Mouse (Mus musculus): ENCODE measurements around the gene Lta.
A peak's percentile ranks its signal among the peaks of the same experiment; 100 is the strongest.

Lta gene

DNA sequence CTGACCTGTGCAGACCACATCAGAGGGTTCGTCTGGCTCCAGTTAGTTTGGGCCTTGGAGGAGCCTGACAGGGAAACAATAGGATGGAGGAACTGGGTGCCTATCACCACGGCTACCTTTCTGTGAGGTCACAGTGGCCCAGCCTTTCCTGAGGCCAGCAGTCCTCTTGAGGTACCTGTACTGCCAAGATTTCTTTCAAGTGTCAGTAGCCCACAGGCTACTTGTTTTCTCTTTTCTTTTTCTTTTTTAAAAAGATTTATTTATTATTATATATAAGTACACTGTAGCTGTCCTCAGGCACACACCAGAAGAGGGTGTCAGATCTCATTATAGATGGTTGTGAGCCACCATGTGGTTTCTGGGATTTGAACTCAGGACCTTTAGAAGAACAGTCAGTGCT is 29.2 kb downstream of the Lta start, which contains the start of gene Aif1:
Gene Aif1 (minus strand): TSS at position 101 of the 400 bp plus-strand sequence.
- no peak for DNase-seq

DNA sequence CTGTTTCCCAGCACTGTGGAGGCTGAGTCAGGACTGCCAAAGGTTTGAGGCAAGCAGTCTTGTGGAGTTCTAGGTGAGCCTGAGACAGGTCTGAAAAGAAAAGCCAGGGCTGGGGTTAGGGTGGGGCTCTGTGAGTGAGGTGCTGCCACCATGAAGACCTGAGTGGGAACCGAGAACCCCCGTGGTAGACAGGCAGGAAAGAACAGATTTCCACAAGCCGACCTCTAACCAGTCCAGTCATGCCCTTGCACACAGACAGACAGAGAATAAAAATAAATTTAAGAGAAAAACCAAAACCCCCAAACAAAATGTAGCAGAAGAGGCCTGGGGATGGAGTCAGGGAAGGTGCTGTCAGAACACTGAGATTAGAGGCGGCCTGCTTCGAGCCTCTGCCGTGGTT is 29.8 kb downstream of the Lta start:
- no peak for DNase-seq

DNA sequence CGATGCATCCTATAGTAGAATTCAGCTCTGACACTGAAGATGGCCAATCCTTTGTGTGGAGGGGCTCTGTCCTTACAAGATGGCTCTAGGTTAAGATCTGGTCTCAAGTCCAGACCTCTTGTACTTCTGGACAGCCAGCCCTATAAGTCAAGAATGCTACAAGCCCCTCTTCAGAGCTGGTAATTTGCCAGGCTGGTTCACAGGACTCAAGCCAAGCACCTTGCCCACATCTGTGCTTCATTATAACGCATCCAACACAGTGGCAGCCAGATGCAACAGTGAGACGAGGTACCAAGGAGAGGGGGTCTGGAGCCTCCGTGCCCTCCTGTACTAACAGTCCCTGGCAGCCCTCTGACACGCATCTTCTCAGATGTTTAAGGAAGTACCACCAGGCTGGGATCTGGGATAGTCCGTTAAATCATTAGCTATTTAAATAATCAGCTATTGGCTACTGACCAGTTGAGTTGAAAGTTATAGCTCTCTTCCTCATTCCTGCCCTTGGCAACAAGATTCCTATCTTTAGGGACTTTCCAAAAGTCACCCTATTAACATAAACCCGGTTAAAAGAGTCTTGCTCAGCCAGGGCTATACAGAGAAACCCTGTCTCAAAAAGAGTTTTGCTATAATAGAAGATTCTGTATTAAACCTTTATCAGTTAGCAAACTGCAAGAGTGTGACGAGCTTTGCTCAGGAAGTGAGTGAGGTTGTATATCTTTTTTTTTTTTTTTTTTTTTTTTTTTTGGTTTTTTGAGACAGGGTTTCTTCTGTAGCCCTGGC is 30.8 kb downstream of the Lta start:
- no peak for DNase-seq

DNA sequence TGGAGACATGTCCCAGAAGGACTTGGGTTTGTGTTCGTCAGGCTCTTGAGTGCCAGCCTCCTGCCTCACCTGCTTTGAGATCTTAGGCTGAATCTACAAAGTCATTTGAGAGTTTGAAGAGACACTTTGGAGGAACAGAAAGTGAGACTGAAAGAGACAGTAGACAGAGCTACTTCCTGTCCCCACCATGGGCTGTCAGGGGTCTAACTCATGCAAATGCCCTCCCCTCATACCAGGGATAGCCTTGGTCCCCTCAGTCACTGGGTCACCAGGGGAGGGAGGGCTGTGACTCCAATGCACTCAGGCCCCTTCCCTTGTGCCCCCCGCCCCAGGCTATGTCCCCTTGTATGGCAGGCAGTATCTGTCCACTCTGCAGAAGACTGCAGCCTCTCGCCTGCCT is 31.8 kb downstream of the Lta start:
- peak; percentile 93 for DNase-seq

DNA sequence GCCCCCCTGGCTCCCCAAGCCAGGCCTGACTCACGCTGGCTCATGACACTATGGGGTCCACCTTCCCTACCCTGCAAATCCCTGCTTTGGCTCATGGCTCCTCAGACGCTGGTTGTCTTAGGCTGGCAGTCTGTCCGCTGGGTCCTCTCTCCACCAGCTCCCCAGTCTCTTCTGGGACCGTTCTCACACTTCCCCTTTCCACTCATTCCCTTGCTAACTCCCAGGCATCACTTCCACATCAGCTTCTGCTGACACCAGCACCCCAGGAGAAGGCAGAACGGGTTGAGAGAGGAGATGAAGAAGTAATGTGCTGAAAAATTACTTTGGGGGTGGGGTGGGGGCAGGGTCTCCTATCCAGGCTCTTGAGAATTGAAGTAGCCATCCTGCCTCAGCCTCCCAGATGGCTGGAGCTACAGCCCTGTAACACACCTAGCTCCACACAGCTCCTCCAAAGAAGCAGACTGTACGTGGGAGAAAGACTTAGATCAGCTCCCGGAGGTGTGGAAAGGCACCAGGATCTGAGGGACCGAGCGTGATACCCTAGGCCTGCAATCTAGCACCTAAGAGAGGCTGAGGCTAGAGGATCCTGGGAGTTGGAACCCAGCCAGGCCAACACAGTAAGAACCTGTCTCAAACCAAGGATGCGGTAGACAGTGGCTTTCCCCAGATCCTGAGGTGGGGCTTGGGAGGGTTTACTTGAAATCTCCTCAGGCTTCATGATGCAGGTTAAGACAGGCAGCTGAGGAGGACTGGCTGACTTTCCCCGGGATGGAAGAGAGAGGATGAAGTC is 32.5 kb downstream of the Lta start:
- DNase-seq = peak; percentile 96

DNA sequence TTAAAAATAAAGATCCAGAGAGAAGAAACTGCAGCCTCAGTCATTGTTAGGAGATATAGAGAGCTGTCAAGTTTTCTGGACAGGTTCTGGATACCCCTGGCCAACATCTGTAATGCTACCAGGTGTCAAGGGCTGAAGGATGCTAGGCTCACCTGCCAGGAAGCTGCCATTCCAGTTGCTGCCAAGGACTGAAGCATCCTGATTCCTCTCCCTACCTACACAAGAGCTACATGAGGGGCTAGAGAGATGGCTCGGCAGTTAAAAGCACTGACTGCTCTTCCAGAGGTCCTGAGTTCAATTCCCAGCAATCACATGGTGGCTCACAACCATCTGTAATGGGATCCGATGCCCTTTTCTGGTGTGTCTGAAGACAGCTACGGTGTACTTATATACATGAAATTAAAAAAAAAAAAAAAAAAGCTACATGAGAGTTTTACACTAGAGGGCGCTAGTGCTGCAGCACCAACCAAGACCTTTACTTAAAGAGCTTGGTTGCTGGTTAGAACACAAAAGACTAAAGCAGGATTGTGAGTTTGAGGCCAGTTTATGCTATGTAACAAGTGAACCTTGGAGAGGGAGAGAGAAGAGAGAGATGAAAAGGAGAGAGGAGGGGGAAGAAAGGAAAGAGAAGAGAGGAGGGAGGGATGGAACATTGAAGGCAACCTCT is 36.5 kb downstream of the Lta start:
- DNase-seq = peak; percentile 92

DNA sequence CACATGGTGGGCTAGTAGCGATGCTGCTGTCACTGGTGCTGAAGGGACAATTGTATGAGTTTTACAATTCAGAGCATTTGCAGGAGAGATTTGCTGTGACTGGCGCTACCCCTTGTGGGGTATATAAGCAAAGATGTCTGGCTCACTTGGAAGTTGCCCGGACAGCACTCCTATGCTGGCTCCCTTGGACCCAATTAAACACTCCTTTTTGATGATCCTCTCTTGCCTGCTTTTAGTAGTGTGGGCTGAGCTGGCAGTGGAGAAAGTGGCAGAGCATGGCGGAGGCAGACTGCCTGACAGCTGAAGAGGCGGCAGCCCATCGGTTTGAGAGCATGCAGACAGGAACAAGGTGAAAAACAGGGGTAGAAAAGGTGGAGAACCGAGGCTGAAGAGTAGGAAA is 37.4 kb downstream of the Lta start:
- DNase-seq = peak; percentile 89

DNA sequence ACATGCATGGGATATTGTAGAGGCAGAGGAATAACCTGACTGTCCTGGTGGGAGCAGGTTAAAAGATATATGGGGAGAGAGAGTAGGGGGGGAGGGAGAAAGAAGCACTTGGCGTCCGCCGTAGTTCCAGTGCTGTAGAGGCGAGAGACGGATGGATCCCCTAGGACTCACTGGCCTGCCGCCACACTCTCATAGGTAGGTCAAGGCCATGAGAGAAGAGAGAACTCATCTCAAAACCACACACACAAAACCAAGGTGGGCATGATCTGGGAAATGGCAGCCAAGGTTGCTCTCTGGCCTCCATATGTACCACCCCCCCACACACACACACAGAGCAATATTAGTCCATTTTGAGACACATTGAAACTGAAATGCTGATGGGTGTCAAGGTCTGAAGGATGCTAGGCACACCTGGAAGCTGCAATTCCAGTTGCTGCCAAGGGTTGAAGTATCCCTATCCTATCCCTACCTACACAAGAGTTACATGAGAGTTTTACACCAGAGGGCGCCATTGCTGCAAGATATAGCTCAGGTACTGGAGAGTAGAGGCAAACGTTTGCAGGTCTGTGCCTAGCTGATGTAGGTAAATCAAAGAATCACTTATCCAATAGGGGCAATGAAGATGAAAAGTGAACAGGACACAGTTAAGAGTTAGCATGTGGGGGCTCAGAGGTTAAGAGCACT is 38.7 kb downstream of the Lta start:
- peak; percentile 96 for DNase-seq

DNA sequence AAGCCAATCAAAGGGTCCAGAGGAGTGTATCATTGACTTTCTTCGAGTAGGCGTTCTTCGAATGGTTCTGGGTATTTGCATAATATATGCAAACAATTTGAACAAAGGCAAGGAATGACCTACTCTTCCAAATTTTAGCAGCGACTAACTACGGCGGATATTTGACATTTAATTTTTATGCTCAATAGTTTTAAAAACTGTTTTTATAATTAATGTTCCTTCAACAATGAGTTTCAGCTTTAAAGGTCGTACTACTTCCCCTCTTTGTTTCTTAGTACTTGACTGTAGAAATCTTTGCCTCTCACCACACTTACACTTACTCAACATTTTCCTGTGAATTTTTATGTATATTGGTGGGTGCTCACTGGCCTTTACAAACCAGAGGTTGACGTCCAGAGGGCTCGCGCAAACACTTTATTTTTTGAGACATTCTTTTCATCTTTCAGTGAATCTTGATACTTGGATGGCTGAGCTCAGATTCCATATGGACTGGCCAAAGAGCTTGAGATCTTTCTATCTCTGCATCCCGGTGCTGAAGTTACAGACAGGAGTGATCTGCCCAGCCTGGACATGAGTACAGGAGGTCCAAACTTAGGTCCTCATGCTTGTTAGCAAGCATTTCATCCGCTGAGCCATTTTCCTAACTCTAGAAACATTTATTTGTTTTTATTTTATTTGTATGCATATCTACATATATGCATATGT is 39.5 kb downstream of the Lta start:
- DNase-seq = no peak

DNA sequence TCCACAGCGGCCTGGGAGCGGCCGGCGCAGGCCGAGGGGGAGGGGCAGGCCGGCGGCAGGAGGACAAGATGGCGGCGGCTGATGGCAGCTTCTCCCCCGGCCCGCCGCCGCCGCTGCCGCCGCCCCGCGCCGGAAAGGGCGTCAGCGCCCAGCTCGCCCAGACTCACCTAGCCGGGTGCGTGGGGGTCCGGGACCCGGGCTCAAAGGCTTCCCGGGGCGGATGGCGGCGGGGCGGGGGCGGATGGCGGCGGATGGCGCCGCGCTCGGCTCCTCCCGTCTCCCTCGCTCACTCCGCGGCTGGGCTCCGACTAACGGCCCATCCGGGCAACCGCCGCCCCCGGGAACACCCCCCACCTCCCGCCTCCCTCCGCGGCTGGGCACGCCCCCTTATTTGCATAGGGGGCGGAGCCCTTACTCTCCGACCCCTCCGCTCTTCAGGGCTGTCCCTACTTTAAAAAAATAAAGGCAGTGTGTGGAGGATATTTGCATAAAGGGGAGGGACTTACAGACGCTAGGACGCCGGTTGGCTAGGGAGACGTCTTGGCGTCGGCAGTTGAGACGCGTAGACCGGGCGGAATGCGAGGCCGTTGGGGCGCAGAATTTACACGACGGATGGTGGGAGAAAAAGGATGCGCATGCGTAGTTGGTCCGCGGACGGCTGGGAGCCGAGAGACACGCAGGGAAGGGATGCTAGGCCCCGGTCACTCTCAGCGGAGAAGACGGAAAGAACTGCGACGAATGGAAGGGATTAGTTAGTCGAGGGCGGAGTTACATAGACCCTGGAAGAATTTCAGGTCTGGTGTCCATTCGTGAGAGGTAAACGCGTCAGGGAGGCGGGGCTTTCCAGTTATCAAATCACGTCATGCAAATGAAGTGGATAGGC is 40.3 kb downstream of the Lta start, which contains the start of gene Prrc2a:
Gene Prrc2a (minus strand): TSS at position 330 of the 883 bp plus-strand sequence.
- DNase-seq = peak; percentile 100

DNA sequence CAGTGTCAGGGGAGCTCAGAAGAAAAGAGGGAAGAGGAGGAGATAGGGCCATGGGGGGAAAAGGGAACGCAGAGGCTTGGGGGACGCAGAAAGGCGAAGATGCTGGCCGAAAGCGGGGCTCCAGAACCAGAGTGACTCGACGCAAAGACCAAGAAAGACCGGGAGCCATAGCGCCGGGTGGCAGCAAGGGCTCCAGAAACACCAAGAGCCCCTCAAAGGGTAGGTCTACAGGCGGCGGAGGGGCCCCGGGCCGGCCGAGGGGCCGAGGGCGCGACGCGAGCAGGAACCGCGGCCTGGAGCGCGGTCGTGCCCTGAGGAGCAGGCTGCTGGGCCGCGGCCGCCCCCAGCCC is 41.0 kb downstream of the Lta start:
- DNase-seq = no peak

DNA sequence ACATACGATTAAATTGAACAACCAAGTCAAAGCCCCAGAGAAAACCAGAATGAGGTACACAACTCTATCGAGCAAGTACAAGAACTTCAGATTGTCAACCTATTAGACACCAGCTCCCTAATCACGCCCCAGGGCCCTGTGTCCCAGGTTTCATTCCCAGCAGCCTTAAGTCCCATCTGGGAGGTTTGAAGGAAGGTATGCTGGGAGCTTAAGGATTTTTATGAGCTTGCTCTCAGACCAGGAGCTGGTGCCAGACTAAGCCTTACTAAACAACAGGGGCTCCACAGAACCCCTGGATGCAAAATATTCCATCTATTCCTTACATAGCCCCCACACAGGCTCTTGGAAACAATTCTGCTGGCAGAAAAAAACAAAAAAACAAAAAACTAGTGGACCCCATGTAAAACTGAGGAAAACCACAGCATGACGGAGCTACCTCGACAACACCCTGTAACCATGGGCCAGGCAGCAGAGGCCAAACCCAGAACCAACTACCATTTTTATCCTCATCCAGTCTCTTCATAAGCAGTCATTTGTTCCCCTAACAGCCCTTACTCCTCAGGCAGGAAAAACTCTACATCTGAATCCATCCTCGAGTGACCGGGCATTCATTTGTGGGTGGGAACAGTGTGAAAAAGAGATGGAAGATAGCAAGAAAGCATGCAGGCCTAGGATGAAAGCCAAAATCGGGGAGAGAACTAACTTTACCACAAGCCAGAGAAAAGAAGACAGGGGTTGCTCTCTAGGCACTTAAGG is 41.6 kb downstream of the Lta start:
- DNase-seq = peak; percentile 94

DNA sequence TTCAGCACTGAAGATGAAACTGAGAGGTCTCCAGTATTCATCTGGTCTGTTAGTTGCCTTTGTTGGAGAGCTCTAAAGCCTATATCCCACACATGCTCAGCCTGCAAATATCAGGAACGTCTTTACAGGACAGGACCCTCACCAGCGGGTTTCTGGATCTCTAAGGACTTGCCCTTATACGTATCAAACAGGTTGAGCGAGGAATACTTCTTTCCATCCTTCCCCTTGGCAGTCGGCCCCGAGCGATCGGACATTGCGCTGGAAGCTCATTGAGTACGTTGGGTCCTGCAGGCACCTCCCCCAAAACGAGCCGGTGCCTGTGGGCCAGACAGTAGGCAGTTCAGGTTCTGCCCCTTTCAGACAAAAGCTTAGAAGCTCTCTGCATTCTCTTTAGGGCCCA is 42.4 kb downstream of the Lta start:
- DNase-seq = peak; percentile 95

DNA sequence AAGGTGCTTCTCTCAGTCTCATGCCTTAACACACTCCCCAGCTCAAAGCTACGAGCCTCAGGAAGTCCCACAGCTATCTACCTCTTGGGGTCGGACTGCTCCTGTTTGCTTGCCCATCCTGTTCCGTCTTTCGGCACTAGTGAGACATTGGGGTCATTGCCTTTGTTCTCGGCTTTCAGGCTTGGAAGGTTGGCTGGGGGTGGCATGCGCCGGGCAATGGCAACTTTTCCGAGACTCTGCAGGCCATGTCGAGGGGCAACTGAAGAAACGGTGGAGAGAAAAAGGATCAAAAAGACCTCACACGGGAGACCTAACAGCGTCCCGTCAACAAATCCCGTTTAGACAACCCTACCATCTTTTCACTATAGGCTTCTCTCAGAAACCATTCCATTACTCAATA is 43.0 kb downstream of the Lta start:
- peak; percentile 90 for DNase-seq

DNA sequence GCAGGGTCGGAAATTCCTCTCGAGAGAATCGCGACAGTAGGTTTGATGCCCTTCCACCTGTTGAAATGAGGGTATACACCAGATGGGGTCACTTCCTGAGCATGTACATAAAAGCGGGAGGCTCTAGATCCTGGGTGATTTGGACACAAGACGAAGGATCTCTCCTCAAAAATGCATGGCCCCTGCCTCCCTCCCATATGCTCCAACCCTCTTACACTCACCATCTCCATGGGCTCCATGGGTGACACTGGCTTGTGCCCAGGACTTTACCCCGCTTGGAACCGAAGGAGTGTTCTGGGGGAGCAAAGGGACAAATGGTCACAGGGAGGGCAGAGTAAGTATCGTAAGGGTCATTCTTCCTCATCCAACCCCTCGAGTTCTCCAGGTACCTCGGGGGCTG is 43.7 kb downstream of the Lta start:
- DNase-seq = peak; percentile 92

DNA sequence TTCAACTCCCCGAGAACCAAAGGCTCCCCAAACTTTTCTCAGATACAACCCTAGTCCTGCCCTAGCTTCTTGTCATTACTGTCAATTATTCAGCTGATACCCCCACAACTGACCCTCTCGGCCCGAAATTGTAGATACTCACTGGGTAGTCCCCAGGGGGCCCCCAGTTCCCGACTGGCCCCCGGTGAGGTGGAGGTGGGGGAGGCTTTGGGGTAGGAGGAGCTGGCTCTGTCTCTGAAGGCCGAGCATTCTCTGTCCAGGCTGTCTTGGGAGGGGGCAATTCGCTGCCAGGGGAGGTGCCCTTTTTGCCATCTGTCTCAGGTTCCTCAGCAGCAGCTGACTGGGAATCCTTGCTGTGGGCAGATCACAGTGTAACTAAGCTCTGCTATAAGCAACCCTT is 45.5 kb downstream of the Lta start:
- DNase-seq = peak; percentile 91

DNA sequence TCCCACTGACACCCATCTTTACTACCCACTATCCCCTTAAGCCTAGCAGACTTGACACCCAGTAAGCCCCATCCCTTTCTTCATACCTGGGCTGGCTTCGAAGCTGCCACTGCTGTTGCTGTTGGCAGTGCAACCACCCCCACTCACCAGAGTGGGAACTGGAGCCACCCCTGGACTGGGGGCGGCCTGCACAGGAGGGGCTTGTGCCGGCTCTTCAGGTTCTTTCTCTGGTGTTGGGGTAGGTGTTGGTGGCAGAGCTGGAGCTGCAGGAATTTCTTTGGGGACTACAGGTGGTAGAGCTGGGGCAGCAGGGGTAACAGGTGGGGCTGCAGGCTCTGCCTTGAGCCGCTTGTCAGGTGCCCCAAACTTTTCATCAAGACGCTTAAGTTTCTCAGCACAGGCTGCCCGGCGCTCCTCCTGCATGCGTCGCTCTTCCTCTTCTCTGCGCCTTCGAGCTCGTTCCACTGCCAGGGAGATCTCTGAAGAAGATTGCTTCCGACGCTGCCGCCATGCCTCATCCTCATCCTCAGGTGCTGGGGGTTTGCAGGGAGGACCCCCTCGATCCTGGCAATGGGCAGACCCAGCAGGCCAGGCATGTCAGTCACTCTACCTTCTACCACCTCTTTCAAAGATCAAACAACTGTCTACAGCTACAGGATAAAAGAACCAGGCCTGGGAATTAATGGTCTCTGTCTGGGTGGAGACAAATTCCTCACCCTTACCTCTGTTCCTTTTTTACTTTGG is 46.1 kb downstream of the Lta start:
- DNase-seq = peak; percentile 90

DNA sequence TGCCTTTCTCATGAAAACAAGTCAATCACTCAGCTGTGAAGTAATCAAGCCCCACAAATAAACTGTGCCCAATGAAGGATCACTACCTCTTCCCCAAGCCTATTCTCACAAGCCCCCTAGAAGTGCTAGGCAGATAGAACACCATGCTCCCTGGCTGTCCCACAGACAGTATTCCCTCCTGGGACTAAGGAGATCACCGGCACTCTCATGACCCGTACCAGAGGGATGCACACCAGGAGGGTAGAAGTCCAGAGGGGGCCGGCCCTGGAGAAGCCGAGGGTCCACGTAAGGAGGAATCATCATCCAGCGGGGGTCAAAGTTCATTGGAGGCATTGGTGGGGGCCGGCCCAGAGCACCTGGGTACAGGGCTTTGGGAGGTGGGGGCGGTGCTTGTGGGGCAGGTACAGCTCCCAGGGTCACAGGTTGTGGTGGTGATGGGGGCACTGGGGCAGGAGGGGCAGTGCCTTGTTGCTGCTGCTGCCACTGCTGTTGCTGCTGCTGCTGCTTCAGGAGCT is 47.4 kb downstream of the Lta start:
- DNase-seq = peak; percentile 93

DNA sequence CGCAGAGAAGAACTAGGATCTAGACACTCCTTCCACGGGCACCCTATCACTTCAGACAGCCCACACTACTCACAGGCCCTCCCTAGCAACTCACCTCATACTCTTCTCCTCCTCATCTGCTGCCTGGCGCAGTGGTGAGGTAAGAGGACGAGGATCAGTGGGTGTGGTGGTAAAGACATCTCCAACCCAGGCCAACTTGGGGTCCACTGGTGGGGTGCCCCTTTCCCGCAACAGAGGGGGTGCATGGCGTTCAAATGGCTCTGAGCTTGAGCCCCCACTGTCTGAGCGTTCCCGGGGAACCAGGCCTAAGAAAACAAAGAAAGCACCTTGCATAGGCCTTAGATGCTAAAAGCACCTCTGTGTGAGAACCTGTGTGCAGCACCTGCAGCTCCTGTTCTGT is 47.9 kb downstream of the Lta start:
- peak; percentile 91 for DNase-seq

All from heart, adult 11 months (tissue).